Mouse (Mus musculus) embryonic fibroblast, embryonic 13.5 days (primary cell): ENCODE results near the gene Thoc6. TPM values are rescaled to one million over a fixed set of nuclear protein-coding genes. Genes with fewer than 3 reads are reported as not detected.
A peak's percentile ranks its signal among the peaks of the same experiment; 100 is the strongest.

ENCODE experiments used
- H3K27ac ChIP-seq: 2 replicates; pipeline ENCODE4 v1.5.1; 2012; ENCODE audit warnings: low read length, control low read depth, inconsistent platforms; ENCODE audit not compliant: insufficient read depth
- H3K4me1 ChIP-seq: 2 replicates; pipeline ENCODE4 v1.6.1; 2011; ENCODE audit warnings: low read length; ENCODE audit not compliant: control insufficient read depth, insufficient read depth
- H3K4me3 ChIP-seq: 2 replicates; pipeline ENCODE4 v1.5.1; 2011; ENCODE audit warnings: mild to moderate bottlenecking, control low read depth, low read length; ENCODE audit not compliant: insufficient read depth
- CTCF ChIP-seq: IDR thresholded peaks from 2 replicates; pipeline ENCODE4 v1.5.1; 2011; ENCODE audit warnings: mild to moderate bottlenecking, control low read depth, low read length, moderate library complexity, borderline replicate concordance; ENCODE audit not compliant: insufficient read depth
- POLR2A ChIP-seq: IDR thresholded peaks from 2 replicates; pipeline ENCODE4 v1.6.1; 2011; ENCODE audit warnings: low read depth, mild to moderate bottlenecking, control low read depth, low read length, moderate library complexity
- polyA plus RNA-seq: library from polyadenylated mRNA; stranded (reverse); fragments of >200 nt; gene quantifications from 2 replicates; pipeline ENCODE4 v1.2.4, GENCODE M21; 2011; ENCODE audit warnings: low read depth; ENCODE audit not compliant: missing spikeins, insufficient read length

The Thoc6 gene
- polyA plus RNA-seq, 1 experiment = 15.7 TPM

DNA sequence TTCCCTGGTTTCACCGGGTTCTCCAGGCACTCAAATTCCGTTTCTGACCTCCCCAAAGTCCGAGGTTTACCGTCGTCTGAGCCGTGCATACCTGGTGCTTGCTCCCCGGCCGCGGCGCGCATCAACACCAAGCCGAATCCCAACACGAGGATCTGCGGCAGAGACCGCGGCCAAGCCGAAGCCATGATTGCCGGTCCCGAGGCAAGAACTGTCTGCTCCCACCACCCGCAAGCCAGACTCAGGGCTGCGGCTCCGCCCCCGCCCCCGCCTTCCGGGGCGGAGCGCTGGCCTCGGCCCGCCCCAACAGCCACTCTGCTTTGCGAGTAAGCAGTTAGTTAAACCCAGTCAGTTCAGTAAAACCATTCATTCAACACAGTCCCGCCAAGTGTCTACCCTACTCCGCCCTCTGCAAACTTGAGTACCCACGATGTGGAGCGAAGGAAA lies 3.6 kb upstream of the Thoc6 start, which contains the start of gene Tnfrsf12a:
Gene Tnfrsf12a (minus strand): TSS at position 233 of the 444 bp plus-strand sequence.
- Histone ChIP-seq H3K4me1 (no peaks in the 10 kb centered on the region), H3K27ac (peak within 1 kb of the TSS; percentile 98), H3K4me3 (peak within 1 kb of the TSS; percentile 83)
- TF ChIP-seq POLR2A = peak; percentile 99
- no peak for TF ChIP-seq CTCF

DNA sequence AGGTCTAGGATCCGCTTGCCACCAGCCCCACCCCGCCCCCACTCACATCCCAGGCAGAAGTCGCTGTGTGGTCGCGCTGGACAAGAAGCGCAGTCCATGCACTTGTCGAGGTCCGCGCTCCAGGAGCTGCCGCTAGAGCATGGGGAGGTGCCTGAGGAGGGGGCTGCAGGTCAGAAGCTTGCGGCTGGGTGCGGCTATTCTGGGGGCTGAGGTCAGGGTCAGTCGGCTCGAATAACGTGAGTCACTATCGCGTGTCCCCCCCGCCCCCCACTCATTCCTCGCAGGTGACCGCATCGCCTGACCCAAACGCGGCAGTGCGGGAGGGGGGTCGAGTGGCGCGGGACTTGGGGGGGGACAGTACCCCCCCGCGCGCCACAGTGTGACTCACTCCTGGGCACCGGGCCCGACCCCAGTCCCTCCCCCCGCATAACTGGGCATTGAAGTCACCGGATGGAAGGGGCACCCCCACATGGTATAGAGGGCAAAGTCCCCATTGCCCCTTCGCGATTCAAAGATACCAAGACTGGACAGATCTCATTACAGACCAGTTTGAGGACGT lies 2.9 kb upstream of the Thoc6 start:
- TF ChIP-seq CTCF (no peak), POLR2A (0 out of 2 replicates have a peak, but pooled peaks have one; percentile 47)
- Histone ChIP-seq H3K27ac (peak overlapping the region; percentile 98), H3K4me1 (no peaks in the 10 kb centered on the region; the same call in 1 of the 2 replicates), H3K4me3 (peak overlapping the region; percentile 83)

DNA sequence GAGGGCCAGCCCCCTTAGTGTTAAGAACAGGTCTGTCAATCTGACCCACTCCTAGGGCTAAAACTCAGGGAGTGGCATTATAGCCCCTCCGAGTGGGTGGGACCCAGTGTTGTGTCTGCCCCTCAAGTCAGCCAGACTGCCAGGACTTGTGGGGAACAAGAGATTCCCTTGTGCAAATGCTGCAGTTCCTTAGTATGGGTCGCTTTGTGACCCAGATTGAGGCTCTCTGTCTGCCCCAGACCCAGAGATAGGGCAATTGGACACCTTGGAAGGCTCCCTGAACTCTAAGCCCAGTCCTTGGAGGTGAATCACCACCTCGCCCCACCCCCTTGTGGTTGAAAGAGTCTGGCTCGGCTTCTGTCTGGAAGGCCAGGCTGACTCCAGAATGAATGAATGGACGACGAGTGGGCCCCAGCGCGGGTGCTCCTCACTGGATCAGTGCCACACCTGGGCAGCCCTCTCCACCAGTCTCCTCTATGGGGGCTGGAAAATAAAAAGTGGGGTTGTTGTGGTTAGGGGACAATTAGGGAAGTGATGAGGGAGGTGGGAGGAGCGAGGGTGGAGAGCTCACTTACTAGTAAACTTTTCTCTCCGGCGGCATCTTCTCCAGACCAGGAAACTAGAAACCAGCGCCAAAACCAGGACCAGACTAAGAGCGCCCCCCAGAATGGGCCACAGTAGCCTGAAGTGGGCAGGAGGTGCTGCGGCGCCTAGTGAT lies 2.0 kb upstream of the Thoc6 start:
- Histone ChIP-seq H3K27ac (peak overlapping the region; percentile 98), H3K4me1 (no peaks in the 10 kb centered on the region; the same call in 1 of the 2 replicates), H3K4me3 (peak overlapping the region; percentile 83)
- TF ChIP-seq CTCF (no peak), POLR2A (peak; percentile 77)

DNA sequence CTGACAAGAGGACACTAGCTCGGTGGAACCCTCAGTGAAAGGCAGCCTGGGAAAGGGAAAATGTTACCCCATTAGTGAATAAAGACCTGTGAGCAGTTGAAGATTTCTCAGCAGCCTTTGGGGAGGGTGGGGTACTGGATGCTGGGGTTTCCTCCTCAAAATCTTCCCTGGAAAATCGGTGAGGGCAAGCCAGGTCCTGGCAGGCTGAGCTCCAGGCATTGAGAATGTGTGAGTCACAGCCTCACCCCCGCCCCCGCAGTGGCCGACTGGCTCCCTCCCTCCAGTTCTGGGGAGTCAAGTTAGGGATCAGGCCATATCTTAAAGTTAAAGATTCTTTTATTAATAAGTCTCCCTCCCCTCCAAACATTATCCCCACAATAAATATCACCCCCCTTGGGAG lies 1.4 kb upstream of the Thoc6 start:
- TF ChIP-seq CTCF (no peak), POLR2A (peak; percentile 52; the same call in 1 of the 2 replicates)
- H3K27ac ChIP-seq = peak overlapping the region; percentile 98
- H3K4me1 ChIP-seq = no peaks in the 10 kb centered on the region; the same call in 1 of the 2 replicates
- H3K4me3 ChIP-seq = peak overlapping the region; percentile 83

DNA sequence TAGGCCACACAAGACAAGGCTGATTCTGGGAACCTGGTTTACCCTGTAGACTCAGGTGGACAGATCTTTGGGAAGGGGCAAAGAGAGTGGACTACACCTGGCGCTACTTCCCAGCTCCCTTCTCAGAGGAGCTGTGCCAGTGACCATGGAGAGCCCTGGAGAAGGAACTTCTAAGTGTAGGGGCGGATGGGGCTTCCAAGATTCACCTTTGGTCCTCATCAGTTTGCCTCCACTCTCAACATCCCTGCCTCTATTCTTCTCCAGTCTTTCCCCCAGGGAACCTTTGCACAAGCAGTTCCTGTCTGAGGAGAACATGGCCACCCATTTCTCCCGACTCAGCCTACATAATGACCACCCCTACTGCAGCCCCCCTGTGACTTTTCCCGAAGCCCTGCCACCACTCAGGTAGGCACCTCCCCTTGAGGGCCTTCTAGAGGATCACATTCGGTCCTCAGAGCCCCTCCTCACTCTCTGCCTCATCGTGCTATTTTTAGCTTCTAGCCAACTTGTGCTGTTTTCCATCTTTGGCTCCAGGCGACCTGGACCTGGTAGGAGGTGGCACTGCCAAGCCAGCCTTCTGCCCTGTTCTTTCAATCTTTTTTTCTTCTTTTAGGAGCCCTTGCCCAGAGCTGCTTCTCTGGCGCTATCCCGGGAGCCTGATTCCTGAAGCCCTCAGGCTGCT lies 730 bp upstream of the Thoc6 start:
- TF ChIP-seq CTCF (no peak), POLR2A (peak; percentile 41)
- Histone ChIP-seq H3K4me1 (no peaks in the 10 kb centered on the region; the same call in 1 of the 2 replicates), H3K27ac (peak overlapping the region; percentile 98), H3K4me3 (peak overlapping the region; percentile 83)

DNA sequence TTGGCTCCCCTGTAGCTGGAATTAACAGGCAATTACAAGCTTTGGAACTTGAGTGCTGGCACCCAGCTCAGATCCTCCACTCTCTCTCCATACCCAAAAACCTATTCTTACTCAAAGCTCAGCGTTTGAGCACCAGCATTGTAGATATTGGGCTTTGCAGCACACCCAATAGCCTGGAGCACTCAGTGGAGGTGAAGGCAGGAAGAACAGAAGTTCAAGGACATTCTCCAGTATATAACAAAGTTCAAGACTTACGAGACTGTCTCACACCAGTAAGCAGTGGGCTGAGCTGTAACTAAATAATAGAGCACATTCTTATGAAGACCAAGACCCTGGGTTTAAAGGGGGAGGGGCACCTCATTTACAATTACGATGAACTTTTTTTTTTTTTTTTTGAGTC lies 921 bp downstream of the Thoc6 start:
- Histone ChIP-seq H3K27ac (no peak overlapping the region), H3K4me3 (peak overlapping the region; percentile 83), H3K4me1 (no peaks in the 10 kb centered on the region; the same call in 1 of the 2 replicates)
- TF ChIP-seq CTCF = no peak
- no peak for TF ChIP-seq POLR2A

DNA sequence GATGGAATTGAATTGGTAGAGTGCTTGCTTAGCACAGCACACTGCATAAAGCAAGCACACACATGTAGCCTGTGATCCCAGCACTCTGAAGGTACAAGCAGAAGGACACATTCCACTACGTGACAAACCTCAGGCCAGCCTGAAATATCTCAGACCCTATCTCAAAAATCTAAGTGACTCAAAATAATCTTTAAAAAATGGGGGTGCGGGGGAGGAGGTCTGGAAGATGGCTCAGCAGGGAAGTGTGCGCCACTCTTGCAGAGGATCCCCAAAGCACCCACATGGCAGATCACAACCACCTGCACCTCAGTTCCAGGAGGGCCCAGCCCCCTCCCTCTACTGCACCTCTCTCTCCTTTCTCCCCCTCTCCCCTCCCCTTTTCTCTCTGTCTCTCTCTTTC lies 2.2 kb downstream of the Thoc6 start:
- Histone ChIP-seq H3K4me3 (no peak overlapping the region), H3K4me1 (no peaks in the 10 kb centered on the region; the same call in 1 of the 2 replicates), H3K27ac (no peak overlapping the region)
- TF ChIP-seq CTCF = no peak
- TF ChIP-seq POLR2A = no peak

DNA sequence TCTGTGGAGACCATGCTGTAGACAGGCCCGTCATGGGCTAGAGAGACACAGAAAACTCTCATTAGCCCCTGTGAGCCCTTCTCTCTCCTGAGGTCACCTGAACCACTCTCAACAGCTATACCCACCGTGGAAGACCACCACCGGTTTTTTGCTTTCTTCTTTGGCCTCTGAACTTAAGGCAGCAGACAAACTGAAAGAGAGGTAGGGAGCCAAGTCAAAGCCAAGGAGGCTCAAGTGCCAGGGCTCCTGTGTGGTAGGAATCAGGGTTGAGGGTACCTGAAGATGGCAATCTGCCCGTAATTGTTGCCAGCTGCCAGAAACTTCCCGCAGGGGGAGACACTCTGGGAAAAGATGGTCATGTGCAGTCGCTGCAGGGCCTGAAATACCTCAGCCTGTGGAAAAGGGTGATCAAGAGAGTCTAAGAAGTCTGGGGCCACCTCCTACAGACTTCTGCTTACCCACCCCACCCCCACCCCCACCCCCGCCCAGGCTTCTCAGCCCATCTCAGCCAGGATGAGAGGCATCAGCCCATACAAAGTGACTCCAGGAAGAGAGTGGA lies 3.1 kb downstream of the Thoc6 start:
- no peak overlapping the region for H3K4me3 ChIP-seq
- TF ChIP-seq CTCF (no peak), POLR2A (no peak)
- no peaks in the 10 kb centered on the region; the same call in 1 of the 2 replicates for H3K4me1 ChIP-seq
- H3K27ac ChIP-seq = no peak overlapping the region

DNA sequence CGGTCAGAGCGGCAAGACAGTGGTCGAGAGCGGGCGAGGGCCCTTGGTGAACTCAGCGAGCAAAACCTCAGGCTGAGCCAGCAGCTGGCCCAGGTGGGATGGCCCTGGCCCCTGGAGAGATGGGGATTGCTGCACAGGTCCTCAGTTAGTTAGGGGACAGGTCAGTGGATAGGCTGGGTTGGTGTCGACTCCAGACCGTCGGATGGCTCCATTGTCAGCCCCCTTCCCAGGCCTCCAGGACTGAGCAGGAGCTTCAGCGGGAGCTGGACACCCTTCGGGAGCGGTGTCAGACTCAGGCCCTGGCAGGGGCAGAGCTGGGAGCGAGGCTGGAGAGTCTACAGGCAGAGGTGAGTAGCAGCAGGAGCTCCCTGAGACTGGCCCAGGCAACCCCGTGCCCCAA lies 8.2 kb downstream of the Thoc6 start:
- TF ChIP-seq CTCF (no peak), POLR2A (no peak)
- Histone ChIP-seq H3K27ac (no peak overlapping the region), H3K4me3 (no peak overlapping the region), H3K4me1 (no peaks in the 10 kb centered on the region)
